Mouse (Mus musculus): ENCODE measurements around the gene Krtap5-1.
"Not testable (repeated sequence)": the region's sequence is repeated elsewhere in the genome, so short reads cannot be mapped to it uniquely, and the experiment has no call there.

- not testable (repeated sequence) for TF ChIP-seq POLR2A (IDR thresholded peaks at IDR 0.05; ENCODE audit: control insufficient read depth in 1 of 2, insufficient read depth in 1 of 2, low read depth in 1 of 2, low read length in 2 of 2, poor library complexity in 1 of 2); EP300 (IDR thresholded peaks at IDR 0.05; ENCODE audit: low read depth in 1 of 2, low read length in 2 of 2); TAL1 (IDR thresholded peaks at IDR 0.05; ENCODE audit: low read length); MAX (IDR thresholded peaks at IDR 0.05; ENCODE audit: low read length); CTCF (IDR thresholded peaks at IDR 0.05 in 2 of 3, conservative IDR thresholded peaks at IDR 0.05 in 1 of 3; ENCODE audit: control insufficient read depth in 1 of 3, insufficient read depth in 1 of 3, low read depth in 2 of 3, low read length in 3 of 3, poor library complexity in 1 of 3, severe bottlenecking in 1 of 3); MXI1 (IDR thresholded peaks at IDR 0.05; ENCODE audit: low read depth, low read length); MYC (IDR thresholded peaks at IDR 0.05; ENCODE audit: low read depth, low read length); CHD1 (IDR thresholded peaks at IDR 0.05; ENCODE audit: low read depth, low read length); SIN3A (IDR thresholded peaks at IDR 0.05; ENCODE audit: low read length); GATA1 (IDR thresholded peaks at IDR 0.05; ENCODE audit: low read depth, low read length); ZNF384 (IDR thresholded peaks at IDR 0.05; ENCODE audit: low read depth, low read length)
Measured at GRCm38 (mm10) chr7:142274263-142274662, 22.7 kb downstream of the Krtap5-1 start, which contains the start of gene Gm4559.
